Mouse (Mus musculus): ENCODE measurements at regions not wholly inside any gene's neighbourhood (a gene's known extent, or its start where the extent isn't known, plus 50 kb on each side); places are given as distances from the start of the nearest gene placed in this dataset.

DNA sequence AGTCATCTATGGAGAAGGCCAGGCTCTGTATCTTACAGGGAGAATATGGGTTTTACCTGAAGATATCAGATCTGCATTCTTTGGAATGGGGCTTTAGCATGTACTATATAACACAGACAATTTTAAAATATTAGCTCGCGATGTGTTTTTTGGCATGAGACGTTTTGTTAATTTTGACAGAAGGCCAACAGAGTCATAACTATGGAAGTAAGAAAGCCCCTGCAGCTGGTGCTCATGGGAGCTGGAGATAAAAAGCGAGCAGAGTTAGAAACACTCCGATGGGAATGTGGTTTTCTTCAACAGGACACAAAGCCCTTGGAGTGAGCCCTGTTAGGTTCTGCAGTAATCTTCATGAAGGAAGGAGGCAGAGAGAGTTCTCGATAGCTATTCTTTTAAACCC lies 176.6 kb downstream of the Rps12 start:
- no peak for DNase-seq (ENCODE audit: low spot score in 2 of 2)

DNA sequence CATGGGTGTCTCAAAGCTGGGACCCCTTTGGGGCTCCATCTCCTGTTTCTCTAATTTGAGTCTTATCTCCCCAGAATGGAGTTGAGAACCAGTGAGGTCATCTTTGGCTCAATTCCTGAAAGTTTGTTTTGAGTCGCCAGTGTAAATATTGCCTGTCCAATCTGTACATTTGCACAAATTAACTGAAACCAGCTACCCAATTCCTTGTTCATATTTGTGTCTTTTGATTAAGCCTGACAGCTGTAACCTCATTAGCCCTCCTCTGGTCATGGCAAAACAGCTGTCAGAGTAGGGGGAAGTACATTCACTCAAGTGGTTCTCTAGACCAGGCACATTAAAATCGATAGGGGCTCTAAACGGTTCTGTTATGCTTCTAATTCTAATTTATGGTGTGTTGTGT lies 177.0 kb downstream of the Rps12 start:
- DNase-seq (ENCODE audit: low spot score in 2 of 2), result no peak

DNA sequence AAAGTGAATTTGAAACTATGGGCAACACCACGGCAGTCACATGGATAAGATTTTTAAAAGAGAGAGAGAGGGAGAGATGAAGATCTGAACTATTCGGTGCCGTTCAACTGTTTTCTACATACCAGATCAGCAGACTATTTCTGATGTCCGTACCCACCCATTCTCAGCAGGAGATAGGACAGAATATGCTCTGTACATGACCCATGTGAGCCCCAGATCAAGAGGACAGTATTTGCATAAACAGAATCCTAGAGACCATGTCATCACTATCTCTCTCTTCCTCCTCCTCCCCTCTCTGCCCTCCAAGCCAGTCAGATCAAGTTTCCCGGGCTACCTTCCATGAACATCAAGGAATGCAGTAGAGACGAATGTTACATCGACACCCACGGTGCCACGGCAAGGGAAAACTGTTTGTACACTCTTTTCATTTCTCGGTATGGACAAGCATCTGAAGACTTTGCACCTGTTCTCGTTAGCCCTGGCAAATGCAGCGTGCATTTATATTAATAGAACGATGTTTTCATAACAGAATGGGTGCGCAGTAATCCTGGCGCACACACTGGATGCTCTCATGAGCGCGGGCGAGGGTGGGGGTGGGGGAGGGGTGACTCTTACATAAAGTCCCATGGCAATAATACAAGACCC lies 177.7 kb downstream of the Rps12 start:
- no peak for DNase-seq (ENCODE audit: low spot score in 2 of 2)

DNA sequence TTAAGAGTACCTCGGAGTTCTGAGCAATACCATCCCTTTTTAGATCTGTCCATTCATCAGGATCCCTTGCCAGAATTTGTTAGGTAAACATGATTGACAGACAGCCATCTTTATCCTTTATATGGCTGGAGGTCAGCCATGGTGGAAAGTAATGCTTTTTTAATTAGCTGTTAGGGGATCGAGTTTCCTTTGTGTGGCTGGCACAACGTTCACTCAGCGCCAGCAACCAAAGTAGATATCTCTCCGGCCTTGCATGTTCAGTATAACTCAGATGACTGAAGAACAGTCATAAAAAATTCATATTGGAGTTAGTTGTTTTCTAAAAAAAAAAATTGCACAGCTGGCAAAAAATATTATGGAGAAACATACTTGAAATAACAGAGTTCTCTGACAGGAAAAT lies 186.4 kb downstream of the Rps12 start:
- no peak for DNase-seq (ENCODE audit: low spot score in 2 of 2)

DNA sequence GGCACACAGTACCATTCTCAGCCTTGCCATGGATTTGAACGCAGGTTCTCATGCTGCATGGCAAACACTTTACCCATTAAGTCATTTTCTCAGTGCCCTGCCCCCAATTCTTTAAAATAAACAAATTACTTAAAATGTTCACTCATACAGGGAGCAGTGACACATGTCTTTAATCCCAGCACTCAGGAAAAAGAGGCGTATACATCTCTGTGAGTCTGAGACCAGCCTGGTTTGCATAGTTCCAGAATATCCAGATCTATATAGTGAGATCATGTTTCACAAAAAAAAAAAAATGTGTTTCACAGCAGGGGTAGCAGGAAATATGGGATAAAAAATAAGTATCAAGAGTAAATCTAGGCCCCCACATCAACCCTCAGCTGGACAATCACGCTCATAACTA lies 191.5 kb downstream of the Rps12 start:
- DNase-seq (ENCODE audit: low spot score in 2 of 2), result no peak

DNA sequence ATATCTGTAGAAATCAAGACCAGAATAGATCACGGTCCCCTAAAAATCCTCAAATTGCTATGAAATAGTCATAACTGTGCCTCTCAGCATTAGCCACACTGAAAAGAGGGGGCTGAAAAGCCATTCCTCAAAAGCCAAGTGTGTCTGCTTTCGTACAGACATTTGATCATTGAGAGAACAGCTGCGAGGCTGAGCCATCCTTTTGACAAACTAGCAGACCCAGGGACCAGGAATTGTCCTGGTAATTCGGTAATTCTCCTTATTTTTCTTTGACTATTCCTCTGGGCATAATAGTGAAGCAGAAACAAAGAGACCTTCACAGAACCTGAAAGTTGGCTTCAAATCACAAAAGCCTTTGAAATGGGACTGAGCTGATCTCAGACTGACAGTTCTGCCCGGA lies 206.8 kb downstream of the Rps12 start:
- no peak for DNase-seq (ENCODE audit: low spot score in 2 of 2)

DNA sequence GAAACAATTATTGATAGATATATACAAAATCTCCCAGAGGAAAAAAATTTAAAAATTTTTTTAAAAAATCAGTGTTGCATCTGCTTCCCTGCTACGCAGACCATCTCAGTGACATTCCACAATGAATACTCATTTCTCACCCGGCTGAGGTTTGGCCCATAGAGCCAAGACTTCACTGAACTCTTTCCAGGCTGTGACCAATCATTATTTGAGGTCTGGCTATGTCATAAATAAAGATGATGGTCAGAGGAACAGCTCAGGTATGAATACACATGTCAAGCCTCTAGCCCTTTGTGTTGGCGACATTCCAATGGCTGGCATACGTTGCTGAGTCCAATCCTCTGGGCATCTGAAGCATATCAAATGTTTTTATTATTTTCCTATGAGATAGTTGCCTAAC lies 216.1 kb downstream of the Rps12 start:
- DNase-seq (ENCODE audit: low spot score in 2 of 2), result no peak

DNA sequence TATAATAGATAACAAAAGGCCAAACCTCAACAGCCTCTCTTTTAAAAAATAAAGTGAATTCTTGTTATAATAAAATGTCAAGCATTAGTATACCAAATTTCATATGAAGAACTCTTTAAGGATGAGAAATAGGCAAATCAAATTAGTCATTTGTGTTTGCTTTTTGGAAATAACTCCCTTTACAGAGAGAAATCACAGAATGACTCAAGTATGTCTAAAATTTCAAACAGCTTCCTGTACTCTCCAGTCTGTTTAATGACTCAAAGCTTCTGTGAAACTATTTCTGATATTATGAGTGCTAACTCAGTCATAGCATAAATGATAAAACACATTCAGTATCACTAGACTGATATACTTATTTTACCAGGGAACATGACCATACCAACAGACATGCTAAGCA lies 217.7 kb downstream of the Rps12 start:
- no peak for DNase-seq (ENCODE audit: low spot score in 2 of 2)

DNA sequence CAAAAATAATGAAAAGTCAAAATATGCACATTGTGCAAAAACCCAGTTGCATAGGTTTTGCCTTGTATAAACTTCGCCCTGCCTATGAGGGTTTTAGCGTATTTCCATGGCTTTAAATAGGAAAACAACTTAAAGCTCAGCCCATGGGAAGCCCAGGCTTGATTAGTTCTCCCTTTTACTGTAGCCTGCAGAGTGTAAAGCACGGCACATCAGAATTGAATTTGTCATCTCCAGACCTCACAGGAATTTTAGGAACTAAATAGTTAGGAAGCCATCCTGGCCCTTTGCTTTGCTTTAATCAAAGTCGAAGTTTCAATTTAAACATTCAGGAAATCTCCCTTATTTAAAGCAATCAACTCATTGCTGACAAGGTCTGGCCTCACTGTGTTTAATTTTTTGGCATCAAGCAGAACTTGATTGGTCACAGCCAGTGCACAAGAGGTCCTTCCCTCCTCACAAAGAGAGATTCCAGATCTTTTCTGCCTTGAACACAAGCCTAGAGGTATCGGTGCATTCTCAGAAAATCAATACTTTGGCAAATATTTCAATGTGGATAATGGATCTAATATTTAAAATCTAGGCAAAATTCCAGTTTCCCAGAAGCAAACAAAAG lies 211.8 kb upstream of the Eya4 start:
- no peak for DNase-seq (ENCODE audit: low spot score in 2 of 2)

DNA sequence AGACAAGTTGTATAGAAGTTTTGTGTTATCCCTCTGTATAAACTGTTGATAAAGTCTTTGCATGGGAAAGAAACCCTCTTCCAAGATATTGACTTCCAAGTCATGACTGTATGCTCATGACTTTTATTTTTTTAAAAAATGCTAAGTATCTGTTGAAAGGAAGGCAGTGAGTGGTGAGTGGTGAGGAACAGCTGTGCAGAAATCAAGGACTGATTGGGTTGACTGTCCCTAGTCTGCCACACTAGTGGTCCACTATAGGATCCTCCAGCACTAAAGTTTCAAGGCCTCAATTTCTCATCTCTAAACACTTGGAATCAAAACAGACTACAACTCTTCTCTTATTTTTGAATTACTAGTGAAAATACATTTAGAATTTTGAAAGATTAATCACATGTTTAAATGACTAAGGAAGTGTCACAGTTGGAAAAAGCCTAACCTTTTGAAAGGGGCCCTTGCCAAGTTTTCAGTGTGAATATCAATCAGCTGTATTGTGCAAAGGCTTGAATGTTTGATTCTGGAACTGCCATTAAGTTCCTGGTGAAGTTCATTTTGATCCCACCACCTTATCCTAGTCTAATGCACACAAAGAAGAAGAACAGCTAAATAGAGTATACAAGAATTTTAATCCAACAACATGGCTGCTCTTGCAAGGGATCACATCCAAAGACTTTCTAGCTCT lies 209.5 kb upstream of the Eya4 start:
- DNase-seq (ENCODE audit: low spot score in 2 of 2), result no peak

DNA sequence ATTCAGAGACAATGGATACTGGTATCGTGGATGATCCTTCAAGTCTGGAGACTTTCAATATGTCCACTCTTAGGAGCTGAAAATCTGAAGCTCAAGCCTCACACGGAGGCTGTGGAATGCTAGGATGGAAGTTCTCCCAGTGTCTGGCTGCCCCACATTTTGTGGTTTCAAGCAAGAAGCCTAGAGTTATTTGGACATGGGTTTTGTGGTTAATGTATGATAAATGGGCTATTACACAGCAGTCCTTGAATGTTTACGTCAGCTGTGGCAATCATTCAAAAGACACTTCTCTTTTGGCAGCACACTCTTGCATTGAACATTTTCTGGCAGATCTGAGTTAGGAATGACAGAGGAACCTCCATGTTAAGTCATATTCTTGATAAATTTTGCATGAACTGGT lies 207.2 kb upstream of the Eya4 start:
- DNase-seq (ENCODE audit: low spot score in 2 of 2), result no peak

DNA sequence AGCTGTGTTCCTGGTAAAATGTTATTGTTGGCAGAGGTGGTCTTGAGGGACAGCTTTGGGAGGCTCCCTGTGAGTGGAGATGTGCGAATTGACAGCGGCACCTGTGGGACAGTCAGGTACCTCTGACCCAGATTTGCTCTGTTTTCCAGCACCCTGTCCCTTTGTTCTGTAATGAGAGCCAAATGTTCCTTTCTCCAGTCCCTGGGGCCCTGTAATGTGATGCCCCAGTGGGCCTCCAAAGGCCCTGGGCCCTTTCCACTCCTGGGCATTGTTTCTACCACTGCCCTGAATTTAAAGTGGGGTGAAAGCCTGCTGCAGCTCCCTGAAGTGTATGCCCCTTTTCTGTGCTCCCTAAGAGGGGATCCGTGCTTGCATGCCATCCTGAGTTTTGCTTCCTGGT lies 198.6 kb upstream of the Eya4 start:
- no peak for DNase-seq (ENCODE audit: low spot score in 2 of 2)

DNA sequence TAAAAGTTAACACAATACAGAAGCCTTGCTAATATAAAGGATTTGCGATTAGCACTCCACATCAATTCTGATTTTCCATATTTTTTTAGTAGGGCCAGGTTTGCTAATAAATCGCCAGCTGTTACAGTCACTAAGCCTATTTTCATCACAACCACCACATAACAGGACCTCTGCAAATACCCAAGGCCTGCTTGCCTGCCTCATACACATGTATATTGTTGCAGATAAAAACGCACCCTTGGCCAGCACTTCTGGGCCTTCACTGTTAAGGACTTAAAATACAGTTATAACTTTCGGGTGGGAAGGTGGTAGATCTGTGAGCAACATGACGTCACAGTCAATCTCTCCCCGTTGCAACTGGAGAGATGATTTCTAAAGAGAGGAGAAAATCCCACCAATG lies 197.7 kb upstream of the Eya4 start:
- DNase-seq (ENCODE audit: low spot score in 2 of 2), result no peak

DNA sequence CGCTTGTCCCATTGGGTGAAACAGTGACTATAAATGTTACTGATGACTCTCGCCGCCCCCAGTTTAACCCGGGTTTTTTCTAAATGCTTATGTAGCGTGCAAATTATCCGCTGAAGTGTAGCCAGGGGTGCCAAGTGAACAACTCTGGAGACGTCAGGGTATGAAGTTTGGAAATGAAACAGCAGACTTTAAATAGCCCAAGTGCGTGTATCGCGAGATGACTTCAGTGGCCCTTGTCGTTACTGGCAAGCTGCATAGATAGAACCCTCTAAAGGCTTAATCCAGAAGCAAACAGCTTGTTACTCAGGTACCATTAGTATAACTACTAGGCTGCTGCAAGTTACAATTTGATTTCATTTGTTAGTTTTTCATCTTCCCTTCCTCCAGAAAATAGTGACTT lies 192.1 kb upstream of the Eya4 start:
- no peak for DNase-seq (ENCODE audit: low spot score in 2 of 2)

DNA sequence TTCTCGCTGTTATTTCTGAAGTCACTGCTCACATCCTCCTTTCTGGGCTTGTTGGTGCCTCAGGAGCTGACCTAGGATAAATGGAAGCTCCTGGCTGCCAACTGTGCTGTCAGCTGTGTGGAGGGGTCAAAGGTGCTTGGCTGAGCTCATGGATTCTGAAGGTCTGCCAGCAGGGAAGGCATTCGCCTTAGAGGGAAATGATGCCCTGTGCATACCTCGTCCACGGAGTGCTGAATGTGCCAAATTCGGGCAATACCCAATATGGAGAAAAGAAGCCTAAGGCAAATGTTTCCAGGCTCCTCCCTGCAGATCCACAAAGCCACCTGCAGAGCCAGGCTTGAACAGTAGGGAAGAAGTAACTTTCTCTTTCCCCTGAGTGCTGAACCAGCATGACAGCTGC lies 191.3 kb upstream of the Eya4 start:
- DNase-seq (ENCODE audit: low spot score in 2 of 2), result no peak

DNA sequence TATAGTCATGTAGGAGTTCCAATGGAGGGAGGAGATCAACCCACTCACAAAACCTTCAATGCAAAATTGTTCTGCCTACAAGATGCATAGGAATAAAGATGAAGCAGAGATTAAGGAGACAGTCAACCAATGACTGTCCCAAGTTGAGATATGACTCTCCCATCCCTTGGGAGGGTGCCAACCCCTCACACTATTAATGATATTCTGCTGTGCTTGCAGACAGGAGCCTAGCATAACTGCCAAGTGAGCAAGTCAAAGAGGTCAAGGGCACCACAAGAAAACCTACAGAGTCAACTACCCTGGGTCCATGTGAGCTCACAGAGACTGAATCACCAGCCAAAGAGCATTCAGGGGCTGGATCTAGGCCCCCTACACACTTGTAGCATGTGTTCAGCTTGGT lies 184.1 kb upstream of the Eya4 start:
- no peak for DNase-seq (ENCODE audit: low spot score in 2 of 2)

DNA sequence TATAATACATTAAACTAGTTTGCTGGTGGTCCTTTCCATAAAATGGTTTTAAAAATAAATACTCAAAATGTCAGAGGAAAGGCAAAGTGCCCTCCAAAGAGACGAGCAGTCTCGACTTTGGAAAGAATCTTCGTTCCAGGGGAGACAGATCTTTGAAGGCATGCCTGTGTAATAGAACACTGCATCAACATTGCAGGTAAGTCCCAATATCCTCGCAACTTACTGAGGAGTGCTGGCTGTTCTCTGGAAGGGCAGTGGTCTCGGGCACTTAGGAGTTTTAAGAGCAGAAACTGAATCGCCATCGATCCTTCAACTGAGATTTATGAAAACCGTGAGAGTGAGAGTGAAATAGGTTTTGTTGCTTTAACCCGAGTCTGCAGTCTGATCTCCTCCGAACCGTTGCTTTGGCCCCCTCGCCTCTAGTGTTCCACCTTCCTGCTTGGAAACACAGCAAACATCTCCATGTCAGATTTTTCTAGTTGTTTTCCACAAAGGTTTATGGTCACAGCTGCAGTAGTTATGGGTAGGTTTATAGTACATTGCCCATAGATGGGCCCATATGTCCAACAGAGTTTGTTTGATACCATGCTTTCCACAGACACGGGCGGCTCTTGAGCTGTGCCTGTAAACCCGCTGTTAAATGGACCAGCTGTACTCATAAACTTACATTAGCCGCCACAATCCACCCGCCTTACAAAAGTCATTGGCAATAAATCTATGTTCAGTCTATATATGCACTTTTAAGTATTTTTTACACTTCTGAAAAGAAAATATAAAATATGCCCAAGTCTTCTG lies 181.6 kb upstream of the Eya4 start:
- DNase-seq (ENCODE audit: low spot score in 2 of 2), result no peak

DNA sequence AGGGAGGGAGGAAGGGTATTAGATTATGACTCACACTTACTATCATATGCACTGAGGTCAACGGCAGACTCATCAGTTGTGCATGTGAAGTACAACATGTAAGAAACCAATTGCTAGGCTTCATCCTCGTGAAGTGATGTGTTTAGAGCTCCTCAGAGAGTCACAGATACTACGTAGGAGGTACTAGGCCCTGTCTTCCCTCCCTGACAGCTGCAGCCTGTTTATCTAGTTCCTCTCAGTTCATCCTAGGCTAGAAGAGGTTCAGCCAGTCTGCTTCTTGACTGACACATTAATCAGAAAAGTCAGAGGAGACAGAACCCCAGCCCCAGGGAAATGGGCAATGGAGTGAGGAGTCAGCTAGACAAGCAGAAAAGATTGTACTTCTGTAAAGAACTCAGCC lies 180.1 kb upstream of the Eya4 start:
- no peak for DNase-seq (ENCODE audit: low spot score in 2 of 2)

DNA sequence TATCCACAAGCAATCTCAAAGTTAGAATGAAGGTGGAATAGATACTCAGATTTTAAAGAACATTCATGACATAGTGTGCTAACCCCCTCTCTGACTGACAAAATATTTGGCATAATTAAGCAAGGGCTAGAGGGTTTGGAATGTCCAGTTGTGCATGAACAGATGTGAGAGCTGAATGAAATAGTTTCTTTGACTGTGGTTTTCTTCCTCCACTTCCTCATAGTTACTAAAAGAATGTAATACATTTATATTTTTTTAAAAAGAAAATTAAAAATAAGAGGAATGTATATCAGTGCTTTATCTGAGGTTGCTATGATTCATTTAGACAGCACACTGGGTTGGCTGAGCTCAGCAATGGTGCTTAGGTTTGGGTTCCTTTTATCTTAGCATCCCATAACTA lies 176.2 kb upstream of the Eya4 start:
- DNase-seq (ENCODE audit: low spot score in 2 of 2), result no peak

DNA sequence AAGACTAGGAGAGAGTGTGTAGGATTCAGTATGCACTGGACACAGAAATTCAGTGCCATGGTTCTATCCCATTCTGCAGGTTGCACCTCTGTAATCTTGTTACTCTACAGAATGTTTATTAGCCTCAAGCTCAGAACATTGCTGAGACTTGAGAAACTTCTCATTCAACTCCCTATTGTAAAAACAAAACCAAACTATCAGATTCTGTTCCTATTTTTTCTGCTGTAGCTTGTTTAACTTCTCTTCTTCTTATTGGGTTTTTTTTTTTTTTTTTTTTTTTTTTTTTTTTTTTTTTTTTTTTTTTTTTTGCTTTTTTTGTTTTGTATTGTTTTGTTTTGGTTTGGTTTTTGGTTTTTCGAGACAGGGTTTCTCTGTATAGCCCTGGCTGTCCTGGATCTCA lies 172.1 kb upstream of the Eya4 start:
- DNase-seq (ENCODE audit: low spot score in 2 of 2), result no peak

DNA sequence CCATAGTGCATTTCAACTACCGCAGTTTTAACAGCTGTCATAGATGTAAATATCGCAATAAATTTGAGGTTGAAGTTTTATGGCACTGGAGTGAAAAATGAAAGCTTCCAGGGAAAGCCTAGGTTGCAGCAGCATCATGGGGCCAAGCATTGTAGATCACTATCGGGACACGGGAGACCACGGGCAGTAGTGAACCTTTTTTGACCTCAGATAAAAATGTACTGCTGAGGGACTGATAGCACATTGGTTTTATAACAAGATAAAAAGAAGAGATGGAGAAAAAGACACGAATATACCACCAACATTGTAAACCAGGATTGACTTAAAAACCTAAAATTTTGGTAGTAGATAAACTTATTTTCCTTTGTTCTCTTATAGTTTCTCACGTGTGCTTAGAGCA lies 143.1 kb upstream of the Eya4 start:
- DNase-seq (ENCODE audit: low spot score in 2 of 2), result no peak

DNA sequence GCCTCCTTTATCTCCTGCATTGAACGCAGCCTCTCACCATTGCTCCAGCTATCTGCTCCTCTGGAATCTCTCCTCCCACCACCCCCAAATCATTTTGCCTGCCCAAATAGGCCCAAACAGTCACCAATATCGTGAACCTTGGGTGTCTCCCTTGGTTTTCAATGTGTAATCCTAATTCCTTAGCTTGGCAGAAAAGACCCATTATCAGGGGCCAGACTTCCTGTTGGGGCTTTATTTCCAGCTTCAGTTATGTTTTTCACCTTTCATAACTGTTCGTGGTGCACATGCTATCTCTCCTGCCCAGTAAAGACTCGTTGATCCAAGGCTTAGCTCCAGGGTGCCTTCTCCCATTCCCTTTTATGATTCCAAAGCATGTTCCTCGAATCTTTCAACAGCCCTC lies 142.4 kb upstream of the Eya4 start:
- DNase-seq (ENCODE audit: low spot score in 2 of 2), result no peak

DNA sequence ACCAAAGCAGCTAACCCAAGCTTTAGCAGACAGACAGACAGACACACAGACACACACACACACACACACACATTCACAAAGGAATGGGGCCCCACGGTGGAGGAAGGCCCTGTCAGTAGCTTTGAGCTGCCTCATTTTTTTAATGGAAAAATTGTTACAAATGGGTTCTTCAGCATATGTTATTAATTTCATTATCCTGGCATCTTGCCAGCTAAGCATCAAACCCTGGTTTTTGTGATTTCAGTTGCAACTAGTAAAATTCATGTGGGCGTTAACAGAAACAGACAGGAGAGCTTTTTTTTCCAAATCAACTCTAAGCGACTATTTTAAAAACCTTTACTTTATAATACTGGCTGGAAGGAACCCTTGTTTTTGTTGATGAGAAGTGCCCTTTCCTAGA lies 138.4 kb upstream of the Eya4 start:
- DNase-seq (ENCODE audit: low spot score in 2 of 2), result no peak

Measured in heart, adult 9 months (tissue).